Mouse (Mus musculus) liver, embryonic 14.5 days (tissue): ENCODE data around the gene Slc26a8.

ENCODE experiments used
- CTCF ChIP-seq: IDR thresholded peaks from 2 replicates; pipeline ENCODE4 v1.5.1; 2016; ENCODE audit warnings: antibody characterized with exemption, low read depth, control low read depth
- EP300 ChIP-seq: IDR thresholded peaks from 2 replicates; pipeline ENCODE4 v1.6.1; 2016; ENCODE audit warnings: antibody characterized with exemption, low read depth

- no peak for TF ChIP-seq CTCF
- no peak for TF ChIP-seq EP300
Measured at GRCm38 (mm10) chr17:28696641-28697040, 6.6 kb upstream of the Slc26a8 start.
